Mouse (Mus musculus) adrenal gland, adult 18-20 months (tissue): ENCODE results near the gene Camk1d. TPM values are rescaled to one million over a fixed set of nuclear protein-coding genes. Genes with fewer than 3 reads are reported as not detected.
"Not testable (repeated sequence)": the region's sequence is repeated elsewhere in the genome, so short reads cannot be mapped to it uniquely, and the experiment has no call there.

Experiments used
- DNase-seq, 2 experiments: peaks; one replicate each; pipeline ENCODE4 v3.0.0; 2021 to 2022; ENCODE audit warnings: low spot score in 2 of 2
- total RNA-seq, 2 experiments: library from RNA; stranded (reverse); gene quantifications; 1 replicate in 1 of 2; 2 replicates in 1 of 2; pipeline ENCODE4 v1.2.3; 2021

Camk1d gene
- total RNA-seq, 2 experiments from 2014 or later = 7.8 to 8.1 TPM

DNA sequence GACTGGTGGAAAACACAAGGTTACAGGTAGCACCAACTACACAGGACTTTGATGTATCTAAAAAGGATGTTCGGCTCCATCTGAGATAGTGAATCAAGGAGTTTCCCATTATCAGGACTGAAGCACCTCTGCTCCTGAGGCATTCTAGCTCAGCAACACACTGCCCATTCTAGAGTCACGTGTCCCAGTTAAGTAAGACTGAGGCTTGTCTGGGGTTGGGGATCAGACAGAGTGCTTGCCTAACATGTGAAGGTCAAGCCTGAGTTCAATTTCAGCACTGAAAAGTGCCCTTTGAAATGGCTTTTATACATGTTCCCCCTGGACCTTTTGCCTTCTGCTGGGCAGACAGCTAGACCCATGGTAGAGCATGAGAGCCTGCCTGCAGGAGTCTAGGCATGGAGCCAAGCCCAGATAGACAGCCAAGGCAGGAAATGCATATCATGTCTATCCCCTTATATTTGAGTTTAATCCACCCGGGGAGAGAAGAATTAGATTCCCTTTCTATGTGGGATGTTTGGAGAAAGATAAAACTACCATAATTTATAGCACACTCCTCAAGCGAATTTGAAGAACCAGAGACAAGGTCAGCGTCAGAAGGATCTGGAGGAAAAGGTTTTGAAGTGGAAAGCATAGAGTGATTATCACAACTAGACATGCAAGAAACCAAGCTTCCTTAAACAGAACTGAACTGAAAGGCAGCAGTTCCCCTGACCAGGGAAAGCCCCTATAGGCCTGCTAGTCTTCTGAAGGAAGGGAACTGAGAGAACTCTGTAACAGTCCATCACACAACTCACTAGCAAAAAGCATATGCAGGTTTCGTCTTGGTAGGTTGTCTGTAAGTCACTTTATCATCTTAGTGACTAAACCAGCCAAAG, 296.9 kb downstream of the Camk1d start:
- no peak for DNase-seq

- no peak for DNase-seq
Measured at GRCm38 (mm10) chr2:5411774-5412173, 302.5 kb downstream of the Camk1d start.

DNA sequence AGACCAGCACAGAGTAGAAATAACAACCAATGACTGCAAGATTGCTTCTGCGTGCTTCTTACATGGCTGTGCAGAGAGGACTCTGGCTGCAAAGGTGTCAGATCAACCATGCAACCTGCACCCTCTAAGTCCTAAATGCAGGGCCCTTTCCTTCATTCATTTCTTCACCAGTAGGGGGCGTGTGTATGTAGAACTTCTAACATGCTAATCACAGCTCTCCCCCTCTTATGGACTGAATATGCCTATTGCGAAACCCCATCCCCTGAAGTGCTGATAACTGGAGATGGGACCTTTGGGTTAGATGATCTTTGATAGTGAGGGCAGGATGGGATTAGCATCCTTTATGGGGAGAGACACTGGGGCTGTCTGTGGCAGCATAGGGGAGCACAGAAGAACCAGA, 310.5 kb downstream of the Camk1d start:
- no peak for DNase-seq

GRCm38 (mm10) chr2:5402036-5402435, 312.3 kb downstream of the Camk1d start:
- DNase-seq = no peak

DNA sequence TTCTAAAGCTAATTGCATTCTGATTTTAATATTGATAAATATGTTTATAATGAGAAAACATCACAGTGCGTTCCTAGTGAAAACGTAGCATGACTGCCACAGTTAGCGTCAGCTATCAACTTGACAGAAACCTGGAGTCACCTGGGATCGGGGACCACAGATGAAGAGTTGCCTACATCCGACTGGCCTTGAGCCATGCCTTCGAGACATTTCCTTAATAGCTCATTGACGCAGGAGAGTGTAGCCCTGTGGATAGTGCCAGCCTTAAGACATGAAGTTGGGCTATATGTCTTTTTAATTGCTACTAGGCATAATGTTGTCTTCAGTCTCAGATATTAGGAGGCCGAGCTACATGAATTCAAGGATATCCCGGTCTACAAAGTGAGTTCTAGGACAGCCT, 315.8 kb downstream of the Camk1d start:
- DNase-seq = no peak

GRCm38 (mm10) chr2:5398043-5398442, 316.3 kb downstream of the Camk1d start:
- no peak for DNase-seq

DNA sequence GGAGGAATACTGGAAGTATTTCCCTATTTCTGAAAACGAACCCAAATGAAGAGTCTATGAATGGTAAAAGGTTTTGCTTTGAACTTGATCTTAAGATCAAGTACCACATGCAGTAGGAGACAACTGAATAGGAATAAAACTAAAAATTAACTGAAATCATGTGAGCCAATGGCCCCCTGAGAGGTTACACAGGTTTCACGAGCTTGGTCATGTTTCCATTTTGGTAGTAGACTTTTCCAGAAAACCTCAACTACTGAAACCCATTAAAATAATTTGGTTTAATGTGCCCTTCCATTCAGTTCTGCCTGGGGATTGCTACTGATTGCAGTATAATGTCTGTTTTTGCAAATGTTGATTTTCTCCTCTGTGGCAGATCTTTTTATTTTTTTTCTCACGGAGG, 316.8 kb downstream of the Camk1d start:
- DNase-seq = no peak

GRCm38 (mm10) chr2:5396415-5396814, 317.9 kb downstream of the Camk1d start:
- no peak for DNase-seq

- DNase-seq = no peak
Measured at GRCm38 (mm10) chr2:5395873-5396272, 318.4 kb downstream of the Camk1d start.

DNA sequence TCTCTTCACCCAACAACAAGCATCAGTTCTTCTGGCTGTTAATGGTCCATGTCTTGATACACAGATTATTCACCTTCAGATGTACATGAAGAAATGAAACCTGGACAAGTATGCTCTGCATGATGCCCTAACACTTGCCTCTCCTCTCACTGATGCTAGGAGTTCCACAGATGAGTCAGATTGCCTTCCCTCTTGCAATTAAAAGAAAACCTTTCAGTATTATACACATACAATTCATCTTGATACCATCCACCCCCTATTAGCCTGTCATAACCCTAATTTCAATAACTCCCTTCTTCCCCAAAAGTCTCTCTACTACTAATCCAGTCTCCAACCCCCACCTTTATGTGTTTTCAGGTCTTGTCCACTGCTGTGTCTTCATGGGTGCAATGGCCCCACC, 321.4 kb downstream of the Camk1d start:
- no peak for DNase-seq

GRCm38 (mm10) chr2:5392470-5392869, 321.8 kb downstream of the Camk1d start:
- DNase-seq = no peak

DNA sequence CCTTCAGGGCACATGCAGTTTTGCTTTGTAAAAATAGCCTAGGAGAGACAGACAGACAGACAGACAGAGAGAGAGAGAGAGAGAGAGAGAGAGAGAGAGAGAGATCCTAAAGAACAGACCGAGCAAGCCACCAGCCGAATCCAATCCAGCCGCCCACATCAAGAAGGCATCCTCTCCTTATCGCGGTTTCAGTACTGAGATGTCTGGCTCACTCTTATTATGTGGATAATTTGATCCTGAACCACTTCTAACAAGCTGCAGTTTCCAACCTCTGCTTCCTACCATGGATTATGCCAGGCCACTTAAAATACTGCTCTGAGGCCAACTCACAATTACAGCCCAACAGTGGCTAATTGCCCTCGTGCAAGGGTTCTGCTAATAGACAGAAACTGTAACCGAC, 325.9 kb downstream of the Camk1d start:
- DNase-seq = no peak

GRCm38 (mm10) chr2:5381712-5382710, 332.3 kb downstream of the Camk1d start:
- DNase-seq = no peak

GRCm38 (mm10) chr2:5380973-5381372, 333.3 kb downstream of the Camk1d start:
- DNase-seq = no peak

- not testable (repeated sequence) for DNase-seq
Measured at GRCm38 (mm10) chr2:5378922-5379321, 335.4 kb downstream of the Camk1d start.

DNA sequence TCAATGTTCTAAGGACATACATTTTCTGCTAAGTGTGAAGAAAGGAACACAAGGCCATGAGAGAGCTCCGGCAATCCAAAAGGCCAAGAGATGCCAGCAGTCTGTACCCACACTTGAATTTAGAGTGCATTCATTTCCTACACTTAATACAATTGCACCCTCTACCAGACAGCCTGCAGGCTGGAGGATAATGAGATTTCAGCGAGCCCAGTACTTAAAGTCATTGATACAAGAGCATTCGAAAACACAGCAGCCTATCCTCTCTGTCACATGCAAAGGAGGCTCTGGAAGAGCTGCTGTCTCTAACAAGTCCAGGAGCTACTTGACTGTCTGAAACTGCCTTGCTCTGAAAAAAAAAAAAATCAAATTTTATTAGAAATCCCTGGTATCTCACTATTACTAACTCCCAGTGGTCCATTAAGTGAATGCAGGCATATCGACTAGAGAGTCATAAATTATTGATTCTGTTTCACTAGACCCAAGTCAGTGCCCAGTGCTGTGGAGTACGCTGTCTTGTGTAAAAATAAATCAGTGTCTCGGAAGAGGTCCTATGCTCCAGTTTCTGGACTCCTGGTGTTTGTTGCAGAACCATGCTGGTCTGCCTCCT, 336.1 kb downstream of the Camk1d start:
- DNase-seq = no peak

GRCm38 (mm10) chr2:5372886-5373429, 341.4 kb downstream of the Camk1d start:
- no peak for DNase-seq

DNA sequence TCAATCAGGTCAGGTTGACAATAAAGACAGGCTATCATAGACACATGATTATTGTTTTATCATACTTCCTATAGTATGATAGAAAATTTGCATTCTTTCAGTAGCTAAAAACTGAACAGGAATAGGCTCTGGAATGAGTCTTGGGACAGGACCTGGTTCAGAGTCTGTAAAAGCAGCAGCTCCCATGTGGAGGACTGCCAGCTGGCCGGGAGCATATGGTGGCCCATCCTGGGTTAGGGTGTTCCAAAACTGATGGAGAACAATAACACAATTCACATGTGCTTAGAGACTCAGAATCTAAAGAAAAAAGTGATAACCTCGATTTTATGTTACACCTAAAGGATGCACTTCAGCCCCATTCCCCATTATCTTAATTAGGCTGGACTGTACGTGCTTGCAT, 343.0 kb downstream of the Camk1d start:
- DNase-seq = no peak

- DNase-seq = no peak
Measured at GRCm38 (mm10) chr2:5370591-5370990, 343.7 kb downstream of the Camk1d start.

- DNase-seq = no peak
Measured at GRCm38 (mm10) chr2:5363836-5364235, 350.5 kb downstream of the Camk1d start.

GRCm38 (mm10) chr2:5358049-5358448, 356.3 kb downstream of the Camk1d start:
- no peak for DNase-seq
